Mouse (Mus musculus) thymus, adult 2 months (tissue): ENCODE data around the gene Slc16a6.

Source experiments
- CTCF ChIP-seq: fragments of 200-500 bp; IDR thresholded peaks from 2 replicates; pipeline ENCODE4 v1.5.1; 2012; ENCODE audit warnings: mild to moderate bottlenecking, control low read depth, low read length, moderate library complexity, borderline replicate concordance; ENCODE audit not compliant: control insufficient read depth, poor library complexity, insufficient read depth; ENCODE audit errors: extremely low read depth
- POLR2A ChIP-seq: fragments of 200-500 bp; IDR thresholded peaks from 2 replicates; pipeline ENCODE4 v1.6.1; 2012; ENCODE audit warnings: mild to moderate bottlenecking, low read length, control low read depth, moderate library complexity; ENCODE audit not compliant: control insufficient read depth, poor library complexity, insufficient read depth; ENCODE audit errors: extremely low read depth

DNA sequence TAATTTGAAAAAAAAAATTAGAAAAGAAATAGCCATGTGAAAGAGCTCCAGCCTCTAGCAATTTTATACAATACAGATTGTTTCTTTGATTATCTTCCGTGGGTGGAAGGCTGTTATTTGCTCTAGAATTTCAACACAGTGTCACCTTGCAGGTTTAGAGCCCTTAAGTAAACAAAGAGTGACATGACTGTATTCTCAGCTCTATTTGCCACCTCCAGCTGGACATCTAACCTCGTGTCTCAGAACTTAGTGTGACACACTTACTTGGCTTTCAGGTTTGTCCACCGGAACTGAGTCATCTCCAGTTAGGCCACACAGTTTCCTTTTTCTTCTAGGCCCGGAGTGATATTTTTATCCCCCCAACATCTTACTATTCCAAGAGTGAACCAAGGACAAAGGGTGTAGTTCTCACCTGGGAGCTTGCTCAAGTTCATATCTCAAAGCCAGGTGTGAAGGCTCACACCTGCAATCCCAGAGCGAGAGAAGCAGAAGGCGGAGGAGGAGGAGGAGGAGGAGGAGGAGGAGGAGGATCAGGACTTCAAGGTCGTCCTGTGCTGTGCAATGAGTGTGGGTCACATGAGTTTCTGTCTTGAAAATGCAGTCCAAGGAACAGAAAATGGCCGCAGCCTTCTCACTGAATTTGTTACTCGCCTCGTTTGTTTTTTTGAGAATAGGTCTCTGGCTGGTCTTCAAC, 14.7 kb upstream of the Slc16a6 start:
- TF ChIP-seq POLR2A (no peak), CTCF (no peak)
